Mouse (Mus musculus) hindbrain, postnatal 0 days (tissue): ENCODE measurements around the gene Nhsl2. TPM values are rescaled to one million over a fixed set of nuclear protein-coding genes. Genes with fewer than 3 reads are reported as not detected.

ENCODE experiments used
- ATAC-seq: fragments of 200-750 bp; cut with Nextera tagmentation; 2 replicates; pipeline ENCODE4 v1.8.0; 2017; ENCODE audit warnings: mild to moderate bottlenecking, moderate TSS enrichment, moderate library complexity
- DNase-seq: peaks from one replicate; pipeline ENCODE4 v3.0.0-alpha.2; 2015; ENCODE audit warnings: low spot score
- H3K27ac ChIP-seq: fragments of 300-500 bp; sonication (generic); 2 replicates; pipeline ENCODE4 v1.5.1; 2014; ENCODE audit warnings: mild to moderate bottlenecking
- H3K27me3 ChIP-seq: fragments of 300-500 bp; sonication (generic); 2 replicates; pipeline ENCODE4 v1.6.1; 2014; ENCODE audit warnings: low read length, mixed read lengths; ENCODE audit not compliant: insufficient read depth
- H3K36me3 ChIP-seq: fragments of 300-500 bp; sonication (generic); 2 replicates; pipeline ENCODE4 v1.6.1; 2014; ENCODE audit warnings: low read length, mixed read lengths; ENCODE audit not compliant: insufficient read depth
- H3K4me1 ChIP-seq: fragments of 300-500 bp; sonication (generic); 2 replicates; pipeline ENCODE4 v1.6.1; 2014; ENCODE audit warnings: antibody characterized with exemption, low read length, mixed read lengths; ENCODE audit not compliant: insufficient read depth
- H3K4me2 ChIP-seq: fragments of 300-500 bp; sonication (generic); 2 replicates; pipeline ENCODE4 v1.6.1; 2014; ENCODE audit warnings: low read depth, mild to moderate bottlenecking, low read length, moderate library complexity, mixed read lengths
- H3K4me3 ChIP-seq: fragments of 300-500 bp; sonication (generic); 2 replicates; pipeline ENCODE4 v1.5.1; 2014; ENCODE audit warnings: low read length
- H3K9ac ChIP-seq: fragments of 300-500 bp; sonication (generic); replicated peaks from 2 replicates; pipeline ENCODE4 v1.6.1; 2014; ENCODE audit warnings: mild to moderate bottlenecking, low read length, moderate library complexity, mixed read lengths
- H3K9me3 ChIP-seq: fragments of 300-500 bp; sonication (generic); 2 replicates; pipeline ENCODE4 v1.6.1; 2016; ENCODE audit warnings: low read length, mixed read lengths
- CTCF ChIP-seq: IDR thresholded peaks from 2 replicates; pipeline ENCODE4 v1.5.1; 2016; ENCODE audit warnings: antibody characterized with exemption, control low read depth, low read depth
- WGBS: fragments of 180-500 bp; shearing (Covaris S2); extraction: QIAGEN DNeasy Blood & Tissue Kit; methylation state at CpG from one replicate; pipeline ENCODE4 v1.1.7; 2014; 5-methylcytosine and 5-hydroxymethylcytosine counted together
- polyA plus RNA-seq: library from polyadenylated mRNA; unstranded; fragments of >200 nt; fragmentation: Nextera tagmentation; extraction: Ambion mirVana; gene quantifications from 2 replicates; pipeline ENCODE4 v1.2.1, GENCODE M21; 2015
- total RNA-seq: library from RNA; depleted of rRNA; stranded (reverse); fragments of >200 nt; gene quantifications from 2 replicates; pipeline ENCODE4 v1.2.3, GENCODE M21; 2014

The Nhsl2 gene
- total and polyA plus RNA-seq, 2 experiments from 2014 or later = 5.8 to 32.5 TPM

- WGBS = 92% methylated on average over 24 of the region's 24 CpGs
- TF ChIP-seq CTCF = no peak
- no peaks in the 10 kb centered on the region for H3K36me3 ChIP-seq
- H3K4me2 ChIP-seq = no peak overlapping the region
- DNase-seq = no peak
- H3K9me3 ChIP-seq = no peaks in the 10 kb centered on the region
- no peak for ATAC-seq
- no peak overlapping the region for H3K27ac ChIP-seq
- H3K4me1 ChIP-seq = no peaks in the 10 kb centered on the region
- no peak overlapping the region for H3K4me3 ChIP-seq
- no peak overlapping the region for H3K9ac ChIP-seq
- H3K27me3 ChIP-seq = no peaks in the 10 kb centered on the region
Measured at GRCm38 (mm10) chrX:102068811-102069540, 219.8 kb downstream of the Nhsl2 start.

- Histone ChIP-seq H3K4me1 (no peaks in the 10 kb centered on the region), H3K27ac (peak within 1 kb of the TSS; percentile 74), H3K4me3 (peak within 1 kb of the TSS; percentile 49), H3K36me3 (no peaks in the 10 kb centered on the region), H3K9me3 (no peaks in the 10 kb centered on the region), H3K27me3 (no peaks in the 10 kb centered on the region), H3K4me2 (peak within 1 kb of the TSS; percentile 66), H3K9ac (peak within 1 kb of the TSS; percentile 57)
- TF ChIP-seq CTCF = no peak
- ATAC-seq = peak; percentile 95
- DNase-seq = peak; percentile 90
- WGBS = 25% methylated on average over 60 of the region's 61 CpGs
Measured at GRCm38 (mm10) chrX:102070591-102071471, 221.6 kb downstream of the Nhsl2 start, which contains the start of gene Rtl5. Gene Rtl5 (minus strand): TSS chrX:102071304.

- DNase-seq = no peak
- Histone ChIP-seq H3K9me3 (no peaks in the 10 kb centered on the region), H3K4me1 (no peaks in the 10 kb centered on the region), H3K4me2 (peak overlapping the region; percentile 66), H3K27ac (peak overlapping the region; percentile 74; the same call in 1 of the 2 replicates), H3K36me3 (no peaks in the 10 kb centered on the region), H3K4me3 (peak overlapping the region; percentile 49), H3K9ac (no peak overlapping the region), H3K27me3 (no peaks in the 10 kb centered on the region)
- ATAC-seq = peak; percentile 42
- WGBS = 42% methylated on average over 2 of the region's 2 CpGs
- no peak for TF ChIP-seq CTCF
Measured at GRCm38 (mm10) chrX:102071517-102071916, 222.3 kb downstream of the Nhsl2 start.

GRCm38 (mm10) chrX:102073605-102074325, 224.6 kb downstream of the Nhsl2 start:
- 74% methylated on average over 14 of the region's 14 CpGs for WGBS
- ATAC-seq = no peak

GRCm38 (mm10) chrX:102074435-102074834, 225.2 kb downstream of the Nhsl2 start:
- TF ChIP-seq CTCF = no peak

More at GRCm38 (mm10) chrX:102073605-102074325, 224.6 kb downstream of the Nhsl2 start:
- Histone ChIP-seq H3K4me2 (no peak overlapping the region), H3K4me3 (no peak overlapping the region), H3K27me3 (no peaks in the 10 kb centered on the region), H3K36me3 (no peaks in the 10 kb centered on the region), H3K27ac (no peak overlapping the region), H3K4me1 (no peaks in the 10 kb centered on the region), H3K9ac (no peak overlapping the region), H3K9me3 (no peaks in the 10 kb centered on the region)
- no peak for DNase-seq
- no peak for TF ChIP-seq CTCF

GRCm38 (mm10) chrX:102075158-102075557, 226.0 kb downstream of the Nhsl2 start:
- WGBS = 84% methylated on average over 4 of the region's 4 CpGs

More at GRCm38 (mm10) chrX:102074435-102074834, 225.2 kb downstream of the Nhsl2 start:
- no peak for DNase-seq
- H3K4me1 ChIP-seq = no peaks in the 10 kb centered on the region
- no peaks in the 10 kb centered on the region for H3K36me3 ChIP-seq
- ATAC-seq = no peak
- 70% methylated on average over 5 of the region's 5 CpGs for WGBS
- no peak overlapping the region for H3K4me2 ChIP-seq
- H3K27ac ChIP-seq = no peak overlapping the region
- H3K9ac ChIP-seq = no peak overlapping the region
- no peaks in the 10 kb centered on the region for H3K9me3 ChIP-seq
- H3K27me3 ChIP-seq = no peaks in the 10 kb centered on the region
- H3K4me3 ChIP-seq = no peak overlapping the region

More at GRCm38 (mm10) chrX:102075158-102075557, 226.0 kb downstream of the Nhsl2 start:
- Histone ChIP-seq H3K9me3 (no peaks in the 10 kb centered on the region), H3K27me3 (no peaks in the 10 kb centered on the region), H3K9ac (no peak overlapping the region), H3K27ac (no peak overlapping the region), H3K4me3 (no peak overlapping the region), H3K36me3 (no peaks in the 10 kb centered on the region), H3K4me1 (no peaks in the 10 kb centered on the region), H3K4me2 (no peak overlapping the region)
- no peak for TF ChIP-seq CTCF
- ATAC-seq = no peak
- no peak for DNase-seq
